Mouse (Mus musculus) embryonic facial prominence, embryonic 15.5 days (tissue): ENCODE measurements at regions not wholly inside any gene's neighbourhood (a gene's known extent, or its start where the extent isn't known, plus 50 kb on each side); places are given as distances from the start of the nearest gene placed in this dataset.

Experiments used
- ATAC-seq: fragments of 200-750 bp; cut with Nextera tagmentation; 2 replicates; pipeline ENCODE4 v1.8.0; 2017; ENCODE audit warnings: low read depth, moderate TSS enrichment; ENCODE audit not compliant: insufficient number of reproducible peaks, low FRiP score, low TSS enrichment
- H3K27ac ChIP-seq: fragments of 300-500 bp; sonication (generic); replicated peaks from 2 replicates; pipeline ENCODE4 v1.5.1; 2015; ENCODE audit warnings: mild to moderate bottlenecking, inconsistent platforms
- H3K27me3 ChIP-seq: fragments of 300-500 bp; sonication (generic); 2 replicates; pipeline ENCODE4 v1.6.1; 2015; ENCODE audit warnings: inconsistent platforms
- H3K36me3 ChIP-seq: fragments of 300-500 bp; sonication (generic); 2 replicates; pipeline ENCODE4 v1.6.1; 2015; ENCODE audit warnings: mild to moderate bottlenecking, inconsistent platforms
- H3K4me1 ChIP-seq: fragments of 300-500 bp; sonication (generic); 2 replicates; pipeline ENCODE4 v1.6.1; 2015; ENCODE audit warnings: inconsistent platforms
- H3K4me2 ChIP-seq: fragments of 300-500 bp; sonication (generic); replicated peaks from 2 replicates; pipeline ENCODE4 v1.6.1; 2015; ENCODE audit warnings: mild to moderate bottlenecking, inconsistent platforms
- H3K4me3 ChIP-seq: fragments of 300-500 bp; sonication (generic); replicated peaks from 2 replicates; pipeline ENCODE4 v1.5.1; 2015; ENCODE audit warnings: mild to moderate bottlenecking, inconsistent platforms
- H3K9ac ChIP-seq: fragments of 300-500 bp; sonication (generic); 2 replicates; pipeline ENCODE4 v1.6.1; 2015; ENCODE audit warnings: inconsistent platforms
- H3K9me3 ChIP-seq: fragments of 300-500 bp; sonication (generic); replicated peaks from 2 replicates; pipeline ENCODE4 v1.6.1; 2016; ENCODE audit warnings: inconsistent platforms
- WGBS: fragments of 180-500 bp; shearing (Covaris S2); methylation state at CpG from one replicate; pipeline ENCODE4 v1.1.7; 2015; 5-methylcytosine and 5-hydroxymethylcytosine counted together

DNA sequence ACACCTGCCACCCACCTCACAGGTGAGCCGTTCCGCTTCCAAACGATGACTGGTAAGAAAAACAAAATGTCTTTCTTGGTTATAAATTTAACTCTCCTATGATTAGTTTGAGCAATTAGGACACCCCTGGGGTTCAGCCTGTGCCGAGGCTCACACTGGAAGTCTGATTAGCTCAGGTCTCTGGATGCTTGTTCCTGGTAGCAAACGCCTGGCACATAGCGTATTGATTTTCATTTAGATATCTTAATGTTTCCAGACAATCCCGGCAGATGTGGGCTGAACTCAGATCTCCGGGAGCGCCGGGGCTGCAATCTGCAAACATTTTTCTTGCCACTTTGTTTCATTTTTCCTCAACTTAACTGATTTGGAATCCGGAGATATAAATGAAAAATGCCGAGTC lies 353.8 kb upstream of the Zfp507 start:
- no peaks in the 10 kb centered on the region for H3K27me3 ChIP-seq
- peaks cover 7% of the 10 kb centered on the region; the same call in 1 of the 2 replicates for H3K4me1 ChIP-seq
- H3K9ac ChIP-seq = no peak overlapping the region
- no peaks in the 10 kb centered on the region for H3K36me3 ChIP-seq
- H3K4me2 ChIP-seq = no peak overlapping the region
- no peak overlapping the region for H3K4me3 ChIP-seq
- H3K9me3 ChIP-seq = no peaks in the 10 kb centered on the region
- H3K27ac ChIP-seq = no peak overlapping the region
- no peak for ATAC-seq
- WGBS = 53% methylated on average over 12 of the region's 12 CpGs

GRCm38 (mm10) chr7:36155576-36155975 lies 352.8 kb upstream of the Zfp507 start:
- no peaks in the 10 kb centered on the region for H3K27me3 ChIP-seq
- H3K4me3 ChIP-seq = no peak overlapping the region
- H3K27ac ChIP-seq = no peak overlapping the region
- H3K4me1 ChIP-seq = peaks cover 7% of the 10 kb centered on the region; the same call in 1 of the 2 replicates
- no peak overlapping the region for H3K4me2 ChIP-seq
- ATAC-seq = no peak
- H3K9ac ChIP-seq = no peak overlapping the region
- no peaks in the 10 kb centered on the region for H3K9me3 ChIP-seq
- 40% methylated on average over 2 of the region's 2 CpGs for WGBS
- H3K36me3 ChIP-seq = no peaks in the 10 kb centered on the region

DNA sequence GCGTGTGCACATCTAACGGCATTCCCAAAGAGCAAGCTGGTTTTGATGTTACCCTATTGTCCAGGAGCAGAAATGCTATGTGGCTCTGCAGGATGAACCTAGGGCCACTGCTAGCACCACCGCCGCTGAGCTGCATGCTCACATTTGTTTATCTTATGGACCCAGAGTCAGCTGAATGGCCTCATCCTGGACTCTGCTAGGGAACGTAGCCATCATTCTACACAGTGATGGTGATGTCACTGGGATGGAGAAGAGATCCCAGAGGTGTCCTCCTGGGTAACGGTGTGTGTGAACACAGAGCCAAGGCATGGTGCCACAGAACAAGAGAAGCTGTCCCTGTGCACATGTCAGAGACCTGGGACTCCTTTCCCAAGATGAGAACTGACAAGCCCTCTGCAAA lies 352.4 kb upstream of the Zfp507 start:
- Histone ChIP-seq H3K9ac (no peak overlapping the region), H3K27me3 (no peaks in the 10 kb centered on the region), H3K27ac (no peak overlapping the region), H3K4me1 (peaks cover 7% of the 10 kb centered on the region; the same call in 1 of the 2 replicates), H3K4me2 (no peak overlapping the region), H3K36me3 (no peaks in the 10 kb centered on the region), H3K4me3 (no peak overlapping the region), H3K9me3 (no peaks in the 10 kb centered on the region)
- WGBS = 85% methylated on average over 6 of the region's 6 CpGs
- no peak for ATAC-seq

- H3K36me3 ChIP-seq = no peaks in the 10 kb centered on the region
- no peaks in the 10 kb centered on the region for H3K9me3 ChIP-seq
- WGBS = 53% methylated on average over 12 of the region's 12 CpGs
- no peaks in the 10 kb centered on the region; the same call in 1 of the 2 replicates for H3K4me1 ChIP-seq
- ATAC-seq = no peak
- no peaks in the 10 kb centered on the region for H3K27me3 ChIP-seq
- no peak overlapping the region for H3K27ac ChIP-seq
- H3K4me2 ChIP-seq = no peak overlapping the region
- H3K9ac ChIP-seq = no peak overlapping the region
- no peak overlapping the region for H3K4me3 ChIP-seq
Observed at GRCm38 (mm10) chr7:36150871-36151560, 348.2 kb upstream of the Zfp507 start.

GRCm38 (mm10) chr7:36136571-36136970 lies 333.8 kb upstream of the Zfp507 start:
- no peak for ATAC-seq
- WGBS = 64% methylated on average over 5 of the region's 5 CpGs

DNA sequence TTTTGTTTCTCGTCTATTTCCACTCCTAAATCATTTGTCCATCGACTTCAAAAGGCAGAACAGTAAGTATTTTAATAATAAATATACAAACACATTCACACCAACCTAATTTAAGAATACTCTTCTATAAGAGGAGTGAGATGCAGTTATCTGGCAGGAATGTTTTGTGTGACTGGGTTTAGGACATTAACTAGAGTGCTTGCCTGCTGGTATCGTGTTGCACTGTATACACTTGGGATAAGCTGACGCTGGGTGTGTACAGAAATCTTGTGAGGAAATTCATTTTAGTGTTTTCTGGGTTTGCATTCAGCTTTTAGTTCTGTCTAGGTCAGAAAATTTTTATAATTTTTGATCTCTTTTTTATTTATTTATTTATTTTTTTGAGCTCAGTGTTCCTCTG lies 331.8 kb upstream of the Zfp507 start:
- no peaks in the 10 kb centered on the region for H3K36me3 ChIP-seq
- no peak overlapping the region for H3K4me3 ChIP-seq
- H3K27ac ChIP-seq = no peak overlapping the region
- H3K9me3 ChIP-seq = no peaks in the 10 kb centered on the region
- ATAC-seq = no peak
- 53% methylated on average over 4 of the region's 4 CpGs for WGBS
- no peak overlapping the region for H3K9ac ChIP-seq
- H3K4me1 ChIP-seq = peaks cover 15% of the 10 kb centered on the region; the same call in 1 of the 2 replicates
- no peaks in the 10 kb centered on the region for H3K27me3 ChIP-seq
- H3K4me2 ChIP-seq = no peak overlapping the region

More at GRCm38 (mm10) chr7:36136571-36136970, 333.8 kb upstream of the Zfp507 start:
- H3K4me2 ChIP-seq = no peak overlapping the region
- no peak overlapping the region for H3K27ac ChIP-seq
- H3K36me3 ChIP-seq = no peaks in the 10 kb centered on the region
- no peak overlapping the region for H3K4me3 ChIP-seq
- H3K27me3 ChIP-seq = no peaks in the 10 kb centered on the region
- no peak overlapping the region for H3K9ac ChIP-seq
- H3K9me3 ChIP-seq = no peaks in the 10 kb centered on the region
- peaks cover 15% of the 10 kb centered on the region; the same call in 1 of the 2 replicates for H3K4me1 ChIP-seq

- peak overlapping the region; percentile 21; the same call in 1 of the 2 replicates for H3K4me2 ChIP-seq
- H3K9me3 ChIP-seq = no peaks in the 10 kb centered on the region
- H3K9ac ChIP-seq = no peak overlapping the region
- H3K27me3 ChIP-seq = no peaks in the 10 kb centered on the region
- 7% methylated on average over 8 of the region's 8 CpGs for WGBS
- peaks cover 15% of the 10 kb centered on the region; the same call in 1 of the 2 replicates for H3K4me1 ChIP-seq
- no peak for ATAC-seq
- H3K4me3 ChIP-seq = no peak overlapping the region; the same call in 1 of the 2 replicates
- no peaks in the 10 kb centered on the region for H3K36me3 ChIP-seq
- H3K27ac ChIP-seq = peak overlapping the region; percentile 65; the same call in 1 of the 2 replicates
Observed at GRCm38 (mm10) chr7:36133658-36134143, 330.9 kb upstream of the Zfp507 start.

DNA sequence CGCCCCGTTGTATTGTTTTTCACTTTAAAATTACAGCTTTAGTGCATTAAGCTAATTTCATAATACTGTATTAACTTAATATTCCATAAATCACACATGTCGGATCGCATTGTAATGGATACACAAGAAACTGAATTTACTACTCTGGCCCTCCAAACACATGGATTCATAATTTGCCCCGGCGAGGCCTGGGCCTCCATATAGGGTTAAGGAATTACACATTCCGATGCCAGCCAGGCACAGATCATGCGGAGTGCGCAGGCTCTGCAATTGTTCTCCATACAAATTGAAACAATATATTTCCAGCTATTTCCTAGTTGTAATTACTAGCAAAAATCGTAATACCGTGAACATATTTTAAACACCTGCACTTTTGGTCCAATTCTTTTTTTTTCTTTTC lies 330.2 kb upstream of the Zfp507 start:
- Histone ChIP-seq H3K27me3 (no peaks in the 10 kb centered on the region), H3K4me3 (no peak overlapping the region), H3K9ac (no peak overlapping the region), H3K4me2 (no peak overlapping the region), H3K27ac (0 out of 2 replicates have a peak overlapping the region, but pooled peaks have one; percentile 58), H3K9me3 (no peaks in the 10 kb centered on the region), H3K36me3 (no peaks in the 10 kb centered on the region), H3K4me1 (peaks cover 15% of the 10 kb centered on the region; the same call in 1 of the 2 replicates)
- 35% methylated on average over 11 of the region's 11 CpGs for WGBS
- no peak; the same call in 1 of the 2 replicates for ATAC-seq

- Histone ChIP-seq H3K27me3 (no peaks in the 10 kb centered on the region), H3K27ac (0 out of 2 replicates have a peak overlapping the region, but pooled peaks have one; percentile 58), H3K4me1 (peaks cover 15% of the 10 kb centered on the region; the same call in 1 of the 2 replicates), H3K9me3 (no peaks in the 10 kb centered on the region), H3K36me3 (no peaks in the 10 kb centered on the region), H3K4me3 (no peak overlapping the region), H3K9ac (no peak overlapping the region), H3K4me2 (no peak overlapping the region)
- ATAC-seq = no peak
- WGBS = 63% methylated on average over 1 of the region's 1 CpGs
Observed at GRCm38 (mm10) chr7:36132569-36132968, 329.8 kb upstream of the Zfp507 start.

DNA sequence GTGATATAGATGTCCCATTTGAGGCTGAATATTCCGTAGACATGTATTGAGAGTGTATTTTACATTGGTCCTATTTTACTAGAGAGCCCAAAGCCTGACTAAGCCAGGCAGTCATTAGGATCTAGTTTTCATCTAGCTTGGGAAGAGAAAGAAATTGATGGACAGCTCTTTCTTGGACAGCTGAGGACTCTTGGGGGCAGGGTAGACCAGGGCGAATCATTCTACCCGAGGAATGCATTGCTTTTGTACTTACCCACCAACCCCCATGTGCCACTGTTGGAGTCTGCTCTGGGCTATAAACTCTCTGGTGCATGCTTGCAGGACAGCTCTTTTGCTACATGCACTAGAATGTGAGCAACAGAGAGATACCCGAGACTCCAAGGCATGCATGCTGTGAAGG lies 294.3 kb upstream of the Zfp507 start:
- H3K27me3 ChIP-seq = no peaks in the 10 kb centered on the region

GRCm38 (mm10) chr7:36095258-36096130 lies 292.7 kb upstream of the Zfp507 start:
- Histone ChIP-seq H3K9me3 (no peaks in the 10 kb centered on the region), H3K4me2 (no peak overlapping the region), H3K4me3 (no peak overlapping the region), H3K4me1 (peaks cover 11% of the 10 kb centered on the region), H3K9ac (no peak overlapping the region), H3K27me3 (no peaks in the 10 kb centered on the region), H3K27ac (0 out of 2 replicates have a peak overlapping the region, but pooled peaks have one; percentile 2), H3K36me3 (no peaks in the 10 kb centered on the region)
- WGBS = 41% methylated on average over 20 of the region's 20 CpGs
- peak; percentile 76 for ATAC-seq

More for the DNA sequence above, 294.3 kb upstream of the Zfp507 start:
- no peak overlapping the region for H3K9ac ChIP-seq
- no peaks in the 10 kb centered on the region for H3K9me3 ChIP-seq
- peaks cover 8% of the 10 kb centered on the region for H3K4me1 ChIP-seq
- ATAC-seq = no peak
- no peak overlapping the region for H3K4me2 ChIP-seq
- WGBS = 66% methylated on average over 4 of the region's 4 CpGs
- no peak overlapping the region for H3K27ac ChIP-seq
- no peak overlapping the region for H3K4me3 ChIP-seq
- no peaks in the 10 kb centered on the region for H3K36me3 ChIP-seq
